Mouse (Mus musculus): ENCODE results near the gene Cntn5.

DNA sequence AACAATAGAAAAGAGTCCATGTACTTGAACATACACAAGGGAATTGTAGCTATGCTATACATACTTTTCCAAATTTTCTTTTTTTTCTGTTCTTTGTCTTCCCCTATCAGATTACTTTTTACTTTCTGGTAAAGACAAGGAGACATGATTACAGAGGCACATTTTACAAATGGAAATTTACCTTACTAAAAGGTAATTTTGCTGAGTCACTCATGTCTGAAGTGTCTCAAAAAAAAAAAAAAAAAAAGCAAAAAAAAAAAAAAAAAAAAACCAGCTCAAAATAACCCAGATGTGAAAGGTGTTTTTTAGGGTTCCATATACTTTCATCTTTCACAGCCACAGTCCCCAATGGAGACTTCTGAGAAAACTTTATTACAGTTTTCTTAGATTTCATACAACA, 492.5 kb downstream of the Cntn5 start:
- TF ChIP-seq MYOD1 (IDR thresholded peaks at IDR 0.05; ENCODE audit: control insufficient read depth, insufficient read length, low read depth) (no peak), CTCF (IDR thresholded peaks at IDR 0.05; ENCODE audit: control insufficient read depth, insufficient read depth, insufficient read length) (no peak), USF1 (IDR thresholded peaks at IDR 0.05; ENCODE audit: low read depth) (no peak), MAX (IDR thresholded peaks at IDR 0.05) (no peak), CEBPB (IDR thresholded peaks at IDR 0.05; ENCODE audit: low read depth) (no peak), FOSL1 (IDR thresholded peaks at IDR 0.05; ENCODE audit: insufficient read depth, low read length, poor library complexity, severe bottlenecking) (no peak), MYOG (IDR thresholded peaks at IDR 0.05; ENCODE audit: control insufficient read depth, extremely low read depth, insufficient read length) (no peak)

All from C2C12 (cell line).